ENCODE assay signal across 17 mouse cellular contexts in genomic region chr16:34525205-34525604, GRCm38 (mm10). TPM values are rescaled to one million over a fixed set of nuclear protein-coding genes. Genes with fewer than 3 reads are reported as not detected.
A peak's percentile ranks its signal among the peaks of the same experiment; 100 is the strongest.
DNase-seq lines count a peak whose midpoint lies in the region; ATAC-seq and TF ChIP-seq lines count a peak whose summit lies in the region.
"Had no signal": no experiment of that assay in that cellular context is flagged by ENCODE, and none has a peak within 500 bp of the region (broad histone marks: within the 10 kb centered on the region; RNA-seq: fewer than 3 reads in every experiment).

No protein-coding gene starts in this region.

- no peak overlapping the region for H3K4me2 ChIP-seq in intestine, embryonic 16.5 days (ENCODE audit: low read depth, low read length)
- no peak overlapping the region for H3K4me2 ChIP-seq in intestine, postnatal 0 days (replicated peaks; ENCODE audit: low read depth)
- H3K4me2 ChIP-seq in myocyte (ENCODE audit: low read depth) = peak overlapping the region; percentile 16
- H3K4me2 ChIP-seq: limb, embryonic 13.5 days; lung, embryonic 15.5 days had no signal

- H3K4me3 ChIP-seq in intestine, embryonic 16.5 days (ENCODE audit: low read length) = no peak overlapping the region
- no peak overlapping the region for H3K4me3 ChIP-seq in intestine, postnatal 0 days (ENCODE audit: low read depth, low read length)
- H3K4me3 ChIP-seq in myocyte = no peak overlapping the region
- H3K4me3 ChIP-seq: limb, embryonic 13.5 days; lung, embryonic 15.5 days; megakaryocyte, embryonic 14.5 days had no signal

- H3K4me1 ChIP-seq in intestine, embryonic 16.5 days (ENCODE audit: control insufficient read depth, insufficient read depth, low read length) = peaks cover 16% of the 10 kb centered on the region
- H3K4me1 ChIP-seq in intestine, postnatal 0 days (replicated peaks; ENCODE audit: control insufficient read depth, insufficient read depth, low read length) = no peaks in the 10 kb centered on the region

- no peak for TF ChIP-seq POLR2A in myocyte (IDR thresholded peaks at IDR 0.05; ENCODE audit: insufficient read length, low read depth)

- H3K9ac ChIP-seq in intestine, embryonic 16.5 days (ENCODE audit: low read depth, low read length) = no peak overlapping the region
- H3K9ac ChIP-seq in intestine, postnatal 0 days (ENCODE audit: low read depth, low read length) = no peak overlapping the region
- H3K9ac ChIP-seq: limb, embryonic 13.5 days; lung, embryonic 15.5 days had no signal

- no peaks in the 10 kb centered on the region for H3K9me3 ChIP-seq in intestine, embryonic 16.5 days (ENCODE audit: control insufficient read depth, low read length)
- no peaks in the 10 kb centered on the region for H3K9me3 ChIP-seq in intestine, postnatal 0 days (ENCODE audit: control insufficient read depth)
- H3K9me3 ChIP-seq: G1E; limb, embryonic 13.5 days; lung, embryonic 15.5 days; megakaryocyte, embryonic 14.5 days had no signal

- no peaks in the 10 kb centered on the region for H3K27me3 ChIP-seq in intestine, embryonic 16.5 days (replicated peaks; ENCODE audit: control insufficient read depth, insufficient read depth, low read length)
- no peaks in the 10 kb centered on the region for H3K27me3 ChIP-seq in intestine, postnatal 0 days (replicated peaks; ENCODE audit: control insufficient read depth, insufficient read depth, low read length)
- H3K27me3 ChIP-seq in Patski = no peaks in the 10 kb centered on the region
- no peaks in the 10 kb centered on the region for H3K27me3 ChIP-seq in myocyte (ENCODE audit: control insufficient read depth, insufficient read depth, insufficient read length)
- H3K27me3 ChIP-seq: limb, embryonic 13.5 days; lung, embryonic 15.5 days had no signal

- ATAC-seq in intestine, embryonic 16.5 days = no peak
- no peak for ATAC-seq in intestine, postnatal 0 days
- ATAC-seq in Patski = peak; percentile 78
- ATAC-seq: activated CD4-positive, CD25-positive, alpha-beta regulatory T cell, adult 4 months had no signal

- no peak for TF ChIP-seq CTCF in intestine, postnatal 0 days (IDR thresholded peaks at IDR 0.05; ENCODE audit: low read depth)
- TF ChIP-seq CTCF in Patski (IDR thresholded peaks at IDR 0.05) = no peak

- 60% methylated on average over 3 of the region's 3 CpGs for WGBS in intestine, embryonic 16.5 days
- WGBS in intestine, postnatal 0 days = 44% methylated on average over 3 of the region's 3 CpGs

- CTCF ChIA-PET in Patski (lab: Charles Lee) = interaction anchor here (1.0 kb wide), 1 partner anchor 327 kb away, joined by 3 read pairs; no protein-coding TSS in a partner anchor

- H3ac ChIP-seq in myocyte (ENCODE audit: control insufficient read depth, insufficient read length) = no peak overlapping the region

- H3K79me2 ChIP-seq in myocyte (ENCODE audit: control insufficient read depth, insufficient read depth) = no peaks in the 10 kb centered on the region

- in situ Hi-C loops in Patski (cut with MboI; ENCODE audit: low pct_unique_long_range_greater_than_20kb) = no loop called here

- no peaks in the 10 kb centered on the region for H3K36me3 ChIP-seq in intestine, embryonic 16.5 days (ENCODE audit: control insufficient read depth, insufficient read depth, low read length)
- no peaks in the 10 kb centered on the region for H3K36me3 ChIP-seq in intestine, postnatal 0 days (ENCODE audit: control insufficient read depth, insufficient read depth)
- H3K36me3 ChIP-seq in myocyte (ENCODE audit: control insufficient read depth, insufficient read depth) = no peaks in the 10 kb centered on the region
- H3K36me3 ChIP-seq: G1E; limb, embryonic 13.5 days; lung, embryonic 15.5 days had no signal

- H3K27ac ChIP-seq in intestine, embryonic 16.5 days (ENCODE audit: low read length) = peak overlapping the region; percentile 24; the same call in 1 of the 2 replicates
- H3K27ac ChIP-seq in intestine, postnatal 0 days (ENCODE audit: low read depth, low read length) = no peak overlapping the region
- H3K27ac ChIP-seq: limb, embryonic 13.5 days; lung, embryonic 15.5 days had no signal

- peak; percentile 60 to 80 for DNase-seq in frontal cortex, adult 2 months (ENCODE audit: extremely low spot score in 1 of 2, low spot score in 1 of 2)
- DNase-seq in frontal cortex, postnatal 25 days (ENCODE audit: low spot score in 2 of 2) = no peak
- peak; percentile 55 for DNase-seq in Patski (ENCODE audit: low read depth, low spot score)
- no peak for DNase-seq in cerebellum, postnatal 10 days
- no peak for DNase-seq in urinary bladder, postnatal 36 days (ENCODE audit: low spot score in 2 of 2)
- DNase-seq: cerebellum, adult 18-20 months; gastrocnemius, postnatal 25 days; kidney, adult 8-10 months; thymus, adult 18-20 months had no signal

- POLR2A ChIA-PET in Patski (lab: Charles Lee) = interaction anchor here (0.6 to 1.5 kb wide), 2 partner anchors 9 to 67 kb away, joined by 3 to 4 read pairs; no protein-coding TSS in a partner anchor

TF ChIP-seq in myocyte, 11 proteins besides CTCF, POLR2A, EP300 and RAD21:
- TF ChIP-seq MYOG (IDR thresholded peaks at IDR 0.05; ENCODE audit: control insufficient read depth in 1 of 3, insufficient read depth in 1 of 3, insufficient read length in 2 of 3, low read depth in 2 of 3) (no peak), USF1 (IDR thresholded peaks at IDR 0.05; ENCODE audit: low read depth) (no peak), TCF3 (IDR thresholded peaks at IDR 0.05; ENCODE audit: insufficient read length, low read depth) (no peak), MYOD1 (IDR thresholded peaks at IDR 0.05; ENCODE audit: control insufficient read depth in 1 of 3, insufficient read length in 2 of 3, low read depth in 2 of 3) (no peak), REST (IDR thresholded peaks at IDR 0.05; ENCODE audit: insufficient read depth, insufficient read length) (no peak), SRF (IDR thresholded peaks at IDR 0.05; ENCODE audit: control insufficient read depth, insufficient read length, low read depth) (no peak), TCF12 (IDR thresholded peaks at IDR 0.05; ENCODE audit: insufficient read depth, poor library complexity, severe bottlenecking) (no peak), MAX (IDR thresholded peaks at IDR 0.05; ENCODE audit: low read depth) (no peak), POLR2AphosphoS2 (IDR thresholded peaks at IDR 0.05; ENCODE audit: insufficient read length, low read depth) (no peak), E2F4 (IDR thresholded peaks at IDR 0.05; ENCODE audit: insufficient read depth) (no peak), CEBPB (IDR thresholded peaks at IDR 0.05; ENCODE audit: insufficient read depth, poor library complexity, severe bottlenecking) (no peak)

RNA-seq across cellular contexts. Expression of gene Kalrn, which starts 48.1 kb away (rescaled TPM):
- polyA plus RNA-seq in frontal cortex, adult 2 months (2012; rRNA removed) = 177 and 178 TPM in 2 replicates
- polyA plus RNA-seq in intestine, embryonic 16.5 days (2015; fragmentation: Nextera tagmentation; extraction: Ambion mirVana) = 10.4 and 11.1 TPM in 2 replicates
- polyA plus RNA-seq in intestine, postnatal 0 days (2015; fragmentation: Nextera tagmentation; extraction: Ambion mirVana) = 7.5 and 8.0 TPM in 2 replicates
- polyA plus RNA-seq in Patski (2021) = 25.1 TPM
- polyA plus RNA-seq in myocyte (2012; fragmentation: generic; extraction: Trizol) = 5.5 TPM

Comparison
In these comparisons a context has a peak if more than half of its experiments do, and no peak if none do; other contexts are left out.
1. DNase-seq: peak in frontal cortex, adult 2 months (2 of 2) and Patski (single experiment); none in frontal cortex, postnatal 25 days (0 of 2), cerebellum, postnatal 10 days (0 of 2) and urinary bladder, postnatal 36 days (0 of 2).